Mouse (Mus musculus) liver, adult 2 months (tissue): ENCODE measurements around the gene Stn1. TPM values are rescaled to one million over a fixed set of nuclear protein-coding genes. Genes with fewer than 3 reads are reported as not detected.

ENCODE experiments used
- DNase-seq: peaks from one replicate; pipeline ENCODE4 v3.0.0-alpha.2; 2011; ENCODE audit warnings: low read depth, low spot score; ENCODE audit errors: extremely low read depth
- H3K27ac ChIP-seq: fragments of 200-500 bp; replicated peaks from 2 replicates; pipeline ENCODE4 v1.5.1; 2012; ENCODE audit warnings: low read depth, mild to moderate bottlenecking, control low read depth, inconsistent platforms, low read length; ENCODE audit not compliant: insufficient read depth
- H3K27me3 ChIP-seq: fragments of 200-500 bp; 2 replicates; pipeline ENCODE4 v1.6.1; 2012; ENCODE audit warnings: mild to moderate bottlenecking, moderate library complexity, low read length, inconsistent platforms; ENCODE audit not compliant: control insufficient read depth, insufficient read depth
- H3K36me3 ChIP-seq: fragments of 200-500 bp; 2 replicates; pipeline ENCODE4 v1.6.1; 2012; ENCODE audit warnings: low read length, inconsistent platforms; ENCODE audit not compliant: control insufficient read depth, insufficient read depth
- H3K4me1 ChIP-seq: fragments of 200-500 bp; 2 replicates; pipeline ENCODE4 v1.6.1; 2011; ENCODE audit warnings: low read length; ENCODE audit not compliant: control insufficient read depth, insufficient read depth
- H3K4me3 ChIP-seq: fragments of 200-500 bp; 2 replicates; pipeline ENCODE4 v1.5.1; 2011; ENCODE audit warnings: low read depth, mild to moderate bottlenecking, control low read depth, low read length, moderate library complexity; ENCODE audit not compliant: insufficient read depth
- H3K79me2 ChIP-seq: fragments of 200-500 bp; 2 replicates; pipeline ENCODE4 v1.6.1; 2012; ENCODE audit warnings: inconsistent platforms, mild to moderate bottlenecking, low read length, moderate library complexity; ENCODE audit not compliant: control insufficient read depth, insufficient read depth
- H3K9ac ChIP-seq: fragments of 200-500 bp; 2 replicates; pipeline ENCODE4 v1.6.1; 2012; ENCODE audit warnings: low read depth, mild to moderate bottlenecking, control low read depth, inconsistent platforms, low read length
- CTCF ChIP-seq: fragments of 200-500 bp; IDR thresholded peaks from 2 replicates; pipeline ENCODE4 v1.5.1; 2011; ENCODE audit warnings: low read depth, low read length, control low read depth
- POLR2A ChIP-seq: fragments of 200-500 bp; IDR thresholded peaks from 2 replicates; pipeline ENCODE4 v1.6.1; 2011; ENCODE audit warnings: low read length, control low read depth; ENCODE audit not compliant: insufficient read depth; ENCODE audit errors: extremely low read depth
- WGBS: fragments of 180-500 bp; shearing (Covaris S2); methylation state at CpG from one replicate; pipeline ENCODE4 v1.1.7; 2018; 5-methylcytosine and 5-hydroxymethylcytosine counted together
- polyA plus RNA-seq: library from polyadenylated mRNA; depleted of rRNA; stranded (reverse); fragments of >200 nt; gene quantifications from 2 replicates; pipeline ENCODE4 v1.2.3, GENCODE M21; 2012
- total RNA-seq: library from RNA; depleted of rRNA; stranded (reverse); fragments of >200 nt; gene quantifications from 2 replicates; pipeline ENCODE4 v1.2.3, GENCODE M21; 2014

Stn1 gene
- total and polyA plus RNA-seq, 2 experiments, result 4.7 to 5.0 TPM

DNA sequence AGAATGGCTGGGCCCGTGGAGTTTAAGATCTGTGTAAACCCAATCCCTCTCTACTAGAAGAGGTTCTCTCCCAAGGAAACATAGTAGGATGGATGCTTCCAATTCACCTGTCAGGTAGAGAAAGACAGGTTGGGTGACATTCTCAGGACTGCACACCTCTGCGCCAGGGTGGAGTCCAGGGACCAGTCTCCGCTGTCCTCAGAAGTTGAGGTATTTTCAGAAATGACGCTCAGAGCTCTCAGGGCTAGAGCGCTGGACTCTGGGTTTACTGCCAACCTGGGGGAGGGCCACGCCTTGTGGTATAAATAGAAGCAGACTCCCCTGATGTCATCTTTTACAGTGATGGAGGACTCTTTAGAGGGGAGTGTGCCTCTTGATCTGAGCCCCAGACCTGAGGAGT lies 572 bp upstream of the Stn1 start:
- H3K9ac ChIP-seq, result no peak overlapping the region
- H3K27ac ChIP-seq, result peak overlapping the region; percentile 55
- H3K4me3 ChIP-seq, result no peak overlapping the region
- no peaks in the 10 kb centered on the region for H3K79me2 ChIP-seq
- no peaks in the 10 kb centered on the region for H3K27me3 ChIP-seq
- peaks cover 3% of the 10 kb centered on the region; the same call in 1 of the 2 replicates for H3K4me1 ChIP-seq
- TF ChIP-seq CTCF, result no peak
- no peak for TF ChIP-seq POLR2A
- WGBS, result 69% methylated on average over 6 of the region's 6 CpGs
- H3K36me3 ChIP-seq, result no peaks in the 10 kb centered on the region
- DNase-seq, result no peak

DNA sequence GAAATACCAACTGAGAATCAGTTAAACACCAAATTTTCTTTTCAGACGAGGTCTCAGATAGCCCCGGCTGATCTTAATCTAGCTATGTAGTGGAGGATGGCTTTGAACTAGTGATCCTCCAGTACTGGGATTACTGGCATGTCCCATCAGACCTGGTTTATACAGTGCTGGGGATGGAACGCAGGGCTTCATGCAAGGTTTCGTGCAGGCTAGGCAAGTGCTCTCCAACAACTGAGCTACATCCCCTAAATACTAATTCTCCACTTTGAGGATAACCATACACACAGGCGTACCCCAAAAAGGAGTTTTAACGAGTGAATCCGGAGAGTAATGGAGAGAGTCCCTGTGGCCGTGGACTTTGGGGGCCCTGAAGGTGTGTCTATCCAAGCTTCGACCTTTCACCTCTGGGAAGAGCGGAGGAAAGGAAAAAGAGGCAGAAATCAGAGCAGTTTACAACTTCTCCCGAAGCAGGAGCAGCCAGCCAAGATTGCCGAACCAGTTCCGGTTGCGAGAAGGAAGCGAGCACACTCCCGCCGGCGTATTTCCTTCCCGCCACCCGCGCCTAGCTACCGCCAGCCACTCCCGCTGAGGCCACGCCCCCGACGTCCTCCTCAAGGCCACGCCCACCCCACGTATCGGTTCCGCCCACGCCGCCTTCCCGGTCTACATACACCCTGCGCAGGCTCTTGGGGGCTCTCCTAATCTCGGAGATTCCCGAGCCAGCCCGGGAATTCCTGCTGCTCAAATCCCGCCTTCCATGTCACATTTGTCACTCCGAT lies 597 bp downstream of the Stn1 start:
- Histone ChIP-seq H3K9ac (peak overlapping the region; percentile 79), H3K4me3 (peak overlapping the region; percentile 63), H3K79me2 (no peaks in the 10 kb centered on the region), H3K36me3 (no peaks in the 10 kb centered on the region), H3K27ac (peak overlapping the region; percentile 76), H3K4me1 (peaks cover 3% of the 10 kb centered on the region; the same call in 1 of the 2 replicates), H3K27me3 (no peaks in the 10 kb centered on the region)
- 4% methylated on average over 39 of the region's 39 CpGs for WGBS
- TF ChIP-seq POLR2A, result peak; percentile 48; the same call in 1 of the 2 replicates
- TF ChIP-seq CTCF, result no peak
- DNase-seq, result peak; percentile 84

DNA sequence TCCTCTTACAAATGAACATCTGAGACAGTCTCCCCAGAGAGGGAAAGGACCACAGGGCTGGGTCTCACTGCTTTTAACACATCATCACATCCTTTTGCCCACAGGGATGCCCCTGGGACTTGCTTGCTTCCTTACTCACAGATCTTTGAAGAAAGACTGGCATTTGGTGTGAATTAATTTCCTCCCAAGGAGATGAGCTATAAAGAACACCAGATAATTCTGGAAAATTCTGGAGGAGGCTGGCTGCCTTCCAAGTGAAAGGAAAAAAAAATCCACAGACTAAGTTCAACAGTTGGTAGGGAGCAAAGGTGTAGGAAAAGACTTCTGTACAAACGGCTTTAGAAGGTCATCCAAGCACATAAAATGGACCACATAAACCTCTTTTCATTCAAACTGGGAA lies 3.2 kb downstream of the Stn1 start:
- H3K27me3 ChIP-seq, result no peaks in the 10 kb centered on the region
- H3K79me2 ChIP-seq, result no peaks in the 10 kb centered on the region
- H3K9ac ChIP-seq, result no peak overlapping the region
- WGBS, result 33% methylated on average over 1 of the region's 1 CpGs
- H3K36me3 ChIP-seq, result no peaks in the 10 kb centered on the region
- TF ChIP-seq CTCF (no peak), POLR2A (no peak)
- no peak overlapping the region for H3K4me3 ChIP-seq
- no peak overlapping the region for H3K27ac ChIP-seq
- peaks cover 3% of the 10 kb centered on the region; the same call in 1 of the 2 replicates for H3K4me1 ChIP-seq
- no peak for DNase-seq

DNA sequence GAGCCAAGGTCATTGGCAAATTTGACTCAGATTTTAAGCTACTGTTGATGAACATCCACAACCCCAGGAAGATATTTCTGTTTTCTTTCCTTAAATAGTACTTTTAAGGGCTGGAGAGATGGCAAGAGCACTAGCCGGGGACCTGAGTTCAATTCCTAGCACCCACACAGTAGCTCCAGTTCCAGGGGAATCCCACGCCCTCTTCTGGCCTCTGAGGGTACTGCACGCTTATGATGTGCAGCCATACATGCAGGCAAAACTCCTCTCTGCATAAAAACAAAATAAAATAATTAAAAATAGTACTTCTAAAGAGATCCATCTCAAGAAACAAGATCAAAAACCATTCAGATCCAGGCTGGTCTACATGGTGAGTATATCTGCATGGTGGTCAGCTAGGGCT lies 4.9 kb downstream of the Stn1 start:
- 90% methylated on average over 3 of the region's 3 CpGs for WGBS
- Histone ChIP-seq H3K27ac (no peak overlapping the region), H3K27me3 (no peaks in the 10 kb centered on the region), H3K4me1 (peaks cover under 1% of the 10 kb centered on the region; the same call in 1 of the 2 replicates), H3K4me3 (no peak overlapping the region), H3K9ac (no peak overlapping the region), H3K36me3 (no peaks in the 10 kb centered on the region), H3K79me2 (no peaks in the 10 kb centered on the region)
- no peak for DNase-seq
- TF ChIP-seq POLR2A (no peak), CTCF (peak; percentile 43; the same call in 1 of the 2 replicates)

DNA sequence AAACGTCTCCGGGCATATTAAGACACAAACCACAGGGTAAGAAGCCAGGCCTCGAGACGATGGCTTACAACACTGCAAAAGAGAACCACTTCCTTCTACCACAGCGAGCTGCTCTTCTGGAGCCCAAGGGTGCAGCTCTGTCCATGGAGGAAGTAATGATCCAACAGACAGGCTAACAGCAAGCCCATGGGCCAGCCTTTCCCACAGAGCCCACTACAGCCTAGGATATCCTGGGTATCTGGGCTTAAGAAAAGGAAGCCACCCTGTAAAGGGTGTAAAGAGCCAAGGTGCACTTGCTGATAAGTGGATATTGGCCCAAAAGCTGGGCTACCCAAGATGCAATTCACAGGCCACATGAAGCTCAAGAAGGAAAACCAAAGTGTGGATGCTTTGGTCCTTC lies 6.0 kb downstream of the Stn1 start:
- Histone ChIP-seq H3K9ac (no peak overlapping the region), H3K27me3 (no peaks in the 10 kb centered on the region), H3K79me2 (no peaks in the 10 kb centered on the region), H3K4me1 (no peaks in the 10 kb centered on the region), H3K36me3 (no peaks in the 10 kb centered on the region), H3K4me3 (no peak overlapping the region), H3K27ac (no peak overlapping the region)
- no peak for DNase-seq
- WGBS, result 93% methylated on average over 5 of the region's 5 CpGs
- no peak for TF ChIP-seq POLR2A
- TF ChIP-seq CTCF, result no peak
